Mouse (Mus musculus) liver, embryonic 13.5 days (tissue): ENCODE measurements at regions not wholly inside any gene's neighbourhood (a gene's known extent, or its start where the extent isn't known, plus 50 kb on each side); places are given as distances from the start of the nearest gene placed in this dataset.

ENCODE experiments used
- ATAC-seq: fragments of 200-750 bp; cut with Nextera tagmentation; 2 replicates; pipeline ENCODE4 v1.8.0; 2017; ENCODE audit warnings: low read depth, mild to moderate bottlenecking, moderate number of reproducible peaks, moderate library complexity
- DNase-seq: peaks from one replicate; pipeline ENCODE4 v3.0.0; 2022
- H3K27ac ChIP-seq: fragments of 300-500 bp; sonication (generic); 2 replicates; pipeline ENCODE4 v1.5.1; 2015; ENCODE audit warnings: moderate library complexity, mild to moderate bottlenecking, inconsistent platforms
- H3K27me3 ChIP-seq: fragments of 300-500 bp; sonication (generic); 2 replicates; pipeline ENCODE4 v1.6.1; 2015; ENCODE audit warnings: mild to moderate bottlenecking, inconsistent platforms
- H3K36me3 ChIP-seq: fragments of 300-500 bp; sonication (generic); 2 replicates; pipeline ENCODE4 v1.6.1; 2015; ENCODE audit warnings: mild to moderate bottlenecking, inconsistent platforms
- H3K4me1 ChIP-seq: fragments of 300-500 bp; sonication (generic); replicated peaks from 2 replicates; pipeline ENCODE4 v1.6.1; 2015; ENCODE audit warnings: inconsistent platforms
- H3K4me2 ChIP-seq: fragments of 300-500 bp; sonication (generic); 2 replicates; pipeline ENCODE4 v1.6.1; 2015; ENCODE audit warnings: inconsistent platforms, mild to moderate bottlenecking, moderate library complexity
- H3K4me3 ChIP-seq: fragments of 300-500 bp; sonication (generic); replicated peaks from 2 replicates; pipeline ENCODE4 v1.5.1; 2015; ENCODE audit warnings: mild to moderate bottlenecking, inconsistent platforms
- H3K9ac ChIP-seq: fragments of 300-500 bp; sonication (generic); 2 replicates; pipeline ENCODE4 v1.6.1; 2015; ENCODE audit warnings: mild to moderate bottlenecking, inconsistent platforms
- H3K9me3 ChIP-seq: fragments of 300-500 bp; sonication (generic); replicated peaks from 2 replicates; pipeline ENCODE4 v1.6.1; 2016; ENCODE audit warnings: inconsistent platforms
- WGBS: fragments of 180-500 bp; shearing (Covaris S2); methylation state at CpG from one replicate; pipeline ENCODE4 v1.1.7; 2015; ENCODE audit not compliant: insufficient replicate concordance; 5-methylcytosine and 5-hydroxymethylcytosine counted together

DNA sequence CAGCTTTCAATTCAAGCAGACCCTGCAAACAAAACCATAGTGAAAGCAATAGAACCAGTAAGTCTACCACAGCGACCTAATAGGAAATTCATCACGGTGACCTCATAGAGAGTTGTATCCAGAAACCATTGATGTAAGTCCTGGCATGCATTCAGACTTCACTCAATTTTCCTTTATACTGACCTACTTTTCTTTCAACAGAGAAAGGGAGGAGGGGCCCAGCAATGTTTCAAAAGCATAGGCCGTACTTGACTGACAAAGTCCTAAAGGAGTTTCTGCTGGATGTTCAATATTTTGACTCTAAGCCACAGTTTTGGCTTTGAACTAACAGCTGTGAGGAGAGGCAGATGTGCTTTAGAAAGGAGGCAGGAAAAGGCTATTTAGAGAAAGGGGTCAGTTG lies 88.4 kb downstream of the AI593442 start:
- Histone ChIP-seq H3K27me3 (no peaks in the 10 kb centered on the region), H3K9ac (no peak overlapping the region), H3K9me3 (no peaks in the 10 kb centered on the region), H3K36me3 (no peaks in the 10 kb centered on the region), H3K4me2 (no peak overlapping the region), H3K4me3 (no peak overlapping the region), H3K27ac (no peak overlapping the region), H3K4me1 (no peaks in the 10 kb centered on the region)
- WGBS, result 78% methylated on average over 3 of the region's 3 CpGs
- no peak for DNase-seq
- ATAC-seq, result no peak

DNA sequence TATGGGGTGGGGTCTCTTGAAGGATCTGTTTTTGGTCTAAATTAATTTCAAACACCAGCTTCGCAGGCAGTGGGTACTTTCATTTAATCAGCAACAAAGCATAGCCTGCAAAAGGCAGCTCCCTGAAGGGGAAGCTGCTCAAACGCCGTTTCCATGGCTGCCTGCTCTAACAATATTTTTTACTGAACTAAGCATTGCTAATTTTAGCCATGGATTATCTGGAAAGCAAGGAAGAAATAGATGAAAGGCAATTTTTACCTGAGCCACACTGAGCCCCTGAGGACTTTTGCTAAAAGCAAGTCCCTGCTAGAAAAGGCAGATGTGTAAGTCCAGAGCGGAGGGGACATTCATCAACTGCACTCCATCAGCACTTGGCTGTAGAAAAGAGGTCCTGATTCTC lies 105.5 kb downstream of the AI593442 start:
- DNase-seq, result no peak
- H3K9me3 ChIP-seq, result no peaks in the 10 kb centered on the region
- no peak overlapping the region for H3K4me3 ChIP-seq
- H3K36me3 ChIP-seq, result no peaks in the 10 kb centered on the region
- no peaks in the 10 kb centered on the region for H3K27me3 ChIP-seq
- no peak overlapping the region for H3K27ac ChIP-seq
- H3K4me2 ChIP-seq, result no peak overlapping the region
- WGBS, result 66% methylated on average over 4 of the region's 4 CpGs
- ATAC-seq, result no peak
- H3K9ac ChIP-seq, result no peak overlapping the region
- H3K4me1 ChIP-seq, result no peaks in the 10 kb centered on the region

DNA sequence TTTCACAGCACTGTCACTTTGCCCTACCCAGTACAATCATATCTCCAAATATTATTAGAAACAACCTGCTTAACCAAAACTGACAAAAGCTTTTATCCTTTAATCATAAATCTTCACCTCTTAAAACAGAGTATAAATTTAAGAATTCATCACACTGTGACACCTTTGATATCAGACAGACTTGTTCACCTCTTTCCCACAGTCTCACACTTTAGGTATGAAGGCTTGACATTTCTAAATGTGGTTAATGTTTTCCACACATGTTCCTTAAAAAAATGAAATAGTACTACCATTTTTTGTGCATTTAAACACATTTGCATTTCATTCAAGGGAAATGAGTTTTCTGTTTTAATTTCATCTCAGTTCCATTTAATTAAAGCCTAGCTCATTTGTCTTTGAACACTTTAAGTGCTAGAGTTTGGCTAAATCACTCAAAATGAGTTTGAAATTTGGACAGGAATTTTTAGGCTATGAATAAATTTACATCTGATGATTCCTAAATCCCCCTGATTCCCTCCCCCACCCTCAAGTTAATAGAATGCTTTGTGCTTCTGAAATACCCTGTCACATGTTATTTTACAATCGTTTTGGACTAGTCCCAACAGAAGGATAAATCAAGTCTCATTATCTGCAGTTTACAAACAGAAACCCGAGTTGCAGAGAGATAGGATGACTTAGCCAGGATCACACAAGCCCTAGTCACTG lies 127.9 kb downstream of the AI593442 start:
- Histone ChIP-seq H3K27me3 (no peaks in the 10 kb centered on the region), H3K9me3 (no peaks in the 10 kb centered on the region), H3K36me3 (no peaks in the 10 kb centered on the region), H3K4me2 (no peak overlapping the region), H3K4me3 (no peak overlapping the region), H3K4me1 (no peaks in the 10 kb centered on the region), H3K9ac (no peak overlapping the region), H3K27ac (no peak overlapping the region)
- 35% methylated on average over 2 of the region's 2 CpGs for WGBS
- DNase-seq (no peak), ATAC-seq (no peak)

DNA sequence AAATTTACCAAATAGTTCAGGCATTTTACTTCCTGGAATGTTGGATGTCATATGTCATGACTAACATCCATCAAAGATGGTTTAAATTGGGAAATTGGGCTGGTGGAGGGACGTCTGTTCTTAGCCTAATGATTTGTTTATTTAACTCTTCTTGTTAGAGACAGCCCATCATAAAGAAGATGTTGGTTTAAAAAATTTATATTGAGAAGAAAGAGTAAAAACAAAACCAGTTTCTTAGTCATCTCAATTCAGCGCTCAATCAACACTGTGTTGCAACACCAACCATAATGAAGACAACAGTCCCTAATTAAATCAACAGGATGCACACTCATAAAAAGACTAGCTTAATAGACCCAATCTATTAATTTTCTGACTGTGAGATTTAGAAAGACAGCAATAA lies 133.5 kb downstream of the AI593442 start:
- H3K9me3 ChIP-seq, result no peaks in the 10 kb centered on the region
- ATAC-seq (no peak), DNase-seq (no peak)
- H3K27ac ChIP-seq, result no peak overlapping the region
- 54% methylated on average over 2 of the region's 2 CpGs for WGBS
- H3K4me2 ChIP-seq, result no peak overlapping the region
- H3K4me1 ChIP-seq, result no peaks in the 10 kb centered on the region
- no peaks in the 10 kb centered on the region for H3K27me3 ChIP-seq
- H3K9ac ChIP-seq, result no peak overlapping the region
- H3K36me3 ChIP-seq, result no peaks in the 10 kb centered on the region
- no peak overlapping the region for H3K4me3 ChIP-seq

- Histone ChIP-seq H3K27me3 (no peaks in the 10 kb centered on the region), H3K4me1 (no peaks in the 10 kb centered on the region), H3K36me3 (no peaks in the 10 kb centered on the region), H3K9ac (no peak overlapping the region), H3K9me3 (no peaks in the 10 kb centered on the region), H3K4me3 (no peak overlapping the region), H3K27ac (no peak overlapping the region), H3K4me2 (no peak overlapping the region)
- ATAC-seq, result no peak
- no peak for DNase-seq
- WGBS, result 36% methylated on average over 3 of the region's 3 CpGs
Measured at GRCm38 (mm10) chr9:52539086-52539485, 140.5 kb downstream of the AI593442 start.

DNA sequence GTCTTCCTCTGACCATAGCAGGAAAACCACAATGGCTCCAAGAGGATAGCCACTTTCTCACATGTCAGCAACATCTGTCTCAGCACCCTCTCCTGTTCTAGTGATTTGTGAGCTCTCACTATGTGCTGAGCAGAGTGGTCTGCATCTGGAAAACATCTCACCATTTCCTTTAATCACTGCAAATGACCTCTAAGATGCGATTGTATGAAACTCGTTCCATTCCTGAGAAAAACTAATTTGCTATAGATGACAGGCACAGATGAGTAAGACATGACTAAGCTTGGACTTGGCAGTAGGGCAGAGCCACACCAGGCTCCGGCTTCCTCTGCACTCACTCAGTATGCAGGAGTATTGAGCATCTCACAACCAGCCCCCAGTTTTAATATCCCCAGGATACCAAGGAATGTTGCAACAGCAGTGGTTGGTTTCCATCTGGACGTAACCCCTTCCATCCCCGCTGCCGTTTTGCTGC lies 150.1 kb downstream of the AI593442 start:
- no peak for DNase-seq
- no peak overlapping the region for H3K4me3 ChIP-seq
- H3K36me3 ChIP-seq, result no peaks in the 10 kb centered on the region
- no peaks in the 10 kb centered on the region for H3K4me1 ChIP-seq
- H3K27me3 ChIP-seq, result no peaks in the 10 kb centered on the region
- no peak overlapping the region for H3K9ac ChIP-seq
- H3K9me3 ChIP-seq, result no peaks in the 10 kb centered on the region
- ATAC-seq, result no peak
- H3K27ac ChIP-seq, result no peak overlapping the region
- WGBS, result 51% methylated on average over 6 of the region's 6 CpGs
- H3K4me2 ChIP-seq, result no peak overlapping the region

DNA sequence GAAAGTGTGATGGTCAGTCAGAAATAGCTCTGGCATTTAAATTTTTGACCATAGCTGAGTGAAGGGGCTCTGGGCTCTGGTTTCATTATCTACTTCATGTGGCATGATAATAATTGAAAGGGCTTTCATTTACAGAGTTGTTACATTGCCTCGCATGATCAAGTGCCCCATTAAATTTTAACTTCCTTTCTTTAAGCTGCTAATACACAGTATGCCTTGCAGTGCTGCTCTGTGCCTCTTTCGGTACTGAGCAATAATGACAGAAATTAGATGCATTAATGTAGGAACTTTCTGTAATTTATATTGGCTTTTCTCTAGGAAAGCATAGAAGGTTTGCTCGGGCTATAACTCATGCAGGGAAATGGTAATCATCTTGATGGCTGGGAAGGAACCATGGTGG lies 179.1 kb downstream of the AI593442 start:
- ATAC-seq, result no peak
- DNase-seq, result no peak
- Histone ChIP-seq H3K27ac (no peak overlapping the region), H3K4me3 (no peak overlapping the region), H3K4me2 (no peak overlapping the region), H3K9me3 (0 out of 2 replicates have a peak, but pooled peaks cover 4% of the 10 kb centered on the region), H3K9ac (no peak overlapping the region), H3K27me3 (no peaks in the 10 kb centered on the region), H3K36me3 (no peaks in the 10 kb centered on the region), H3K4me1 (no peaks in the 10 kb centered on the region)
- WGBS, result 65% methylated on average over 3 of the region's 3 CpGs

GRCm38 (mm10) chr9:52495483-52496270 lies 183.9 kb downstream of the AI593442 start:
- Histone ChIP-seq H3K36me3 (no peaks in the 10 kb centered on the region), H3K9ac (no peak overlapping the region), H3K27ac (no peak overlapping the region), H3K9me3 (no peaks in the 10 kb centered on the region), H3K4me2 (no peak overlapping the region), H3K4me3 (no peak overlapping the region), H3K4me1 (no peaks in the 10 kb centered on the region), H3K27me3 (no peaks in the 10 kb centered on the region)
- WGBS, result 47% methylated on average over 8 of the region's 8 CpGs
- ATAC-seq (no peak), DNase-seq (no peak)

DNA sequence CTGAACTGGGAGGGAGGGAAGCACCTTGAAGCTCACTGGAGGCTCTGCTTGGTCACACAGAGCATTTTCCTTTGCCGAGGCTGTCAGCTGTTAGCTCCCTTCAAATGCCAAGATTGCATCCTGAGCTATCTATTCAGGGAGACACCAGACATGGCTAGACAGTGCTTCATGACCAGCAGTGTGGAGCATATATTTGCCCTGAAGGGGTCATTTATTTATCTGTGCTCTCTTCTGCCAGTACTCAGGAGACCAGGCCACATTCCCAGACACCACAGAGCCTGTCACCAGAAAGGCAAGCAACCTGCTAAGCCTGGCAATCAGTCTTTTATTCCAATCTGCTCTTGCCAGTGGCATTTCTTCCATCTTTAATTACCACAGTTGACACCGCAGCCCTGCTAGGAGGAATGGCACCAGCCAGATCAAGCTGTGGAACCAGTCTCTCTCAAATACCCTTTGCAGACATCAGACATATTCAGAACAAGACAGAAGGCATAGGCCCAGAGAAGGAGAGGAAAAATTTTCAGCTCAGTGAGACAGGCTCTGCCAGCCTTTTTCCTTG lies 186.6 kb downstream of the AI593442 start:
- 53% methylated on average over 2 of the region's 2 CpGs for WGBS
- Histone ChIP-seq H3K27ac (no peak overlapping the region), H3K4me3 (no peak overlapping the region), H3K27me3 (no peaks in the 10 kb centered on the region), H3K4me2 (no peak overlapping the region), H3K36me3 (no peaks in the 10 kb centered on the region), H3K9ac (no peak overlapping the region), H3K9me3 (no peaks in the 10 kb centered on the region), H3K4me1 (no peaks in the 10 kb centered on the region)
- DNase-seq (no peak), ATAC-seq (no peak)

GRCm38 (mm10) chr9:52473555-52474196 lies 205.9 kb downstream of the AI593442 start:
- Histone ChIP-seq H3K27ac (no peak overlapping the region), H3K4me2 (no peak overlapping the region), H3K9ac (no peak overlapping the region), H3K4me3 (no peak overlapping the region), H3K9me3 (no peaks in the 10 kb centered on the region), H3K27me3 (no peaks in the 10 kb centered on the region), H3K36me3 (no peaks in the 10 kb centered on the region), H3K4me1 (no peaks in the 10 kb centered on the region)
- 68% methylated on average over 11 of the region's 11 CpGs for WGBS
- no peak for DNase-seq
- ATAC-seq, result no peak

GRCm38 (mm10) chr9:52472859-52473258 lies 206.7 kb downstream of the AI593442 start:
- H3K4me2 ChIP-seq, result no peak overlapping the region
- no peak for DNase-seq
- 70% methylated on average over 8 of the region's 8 CpGs for WGBS
- H3K4me3 ChIP-seq, result no peak overlapping the region
- H3K27me3 ChIP-seq, result no peaks in the 10 kb centered on the region
- no peaks in the 10 kb centered on the region for H3K36me3 ChIP-seq
- ATAC-seq, result no peak
- H3K4me1 ChIP-seq, result no peaks in the 10 kb centered on the region
- no peaks in the 10 kb centered on the region for H3K9me3 ChIP-seq
- H3K9ac ChIP-seq, result no peak overlapping the region
- H3K27ac ChIP-seq, result no peak overlapping the region
